Mouse (Mus musculus) heart, embryonic 16.5 days (tissue): ENCODE data around the gene Plin3. TPM values are rescaled to one million over a fixed set of nuclear protein-coding genes. Genes with fewer than 3 reads are reported as not detected.

ENCODE experiments used
- ATAC-seq: fragments of 200-750 bp; cut with Nextera tagmentation; replicated peaks from 2 replicates; pipeline ENCODE4 v1.8.0; 2017; ENCODE audit warnings: moderate number of reproducible peaks; ENCODE audit not compliant: insufficient read depth, low FRiP score; ENCODE audit errors: extremely low read depth
- H3K27ac ChIP-seq: fragments of 300-500 bp; sonication (generic); 2 replicates; pipeline ENCODE4 v1.5.1; 2014; ENCODE audit warnings: mild to moderate bottlenecking, low read length, control low read depth, moderate library complexity
- H3K27me3 ChIP-seq: fragments of 300-500 bp; sonication (generic); 2 replicates; pipeline ENCODE4 v1.6.1; 2014; ENCODE audit warnings: low read length, mixed read lengths; ENCODE audit not compliant: control insufficient read depth, insufficient read depth
- H3K36me3 ChIP-seq: fragments of 300-500 bp; sonication (generic); 2 replicates; pipeline ENCODE4 v1.6.1; 2014; ENCODE audit not compliant: control insufficient read depth, insufficient read depth
- H3K4me1 ChIP-seq: fragments of 300-500 bp; sonication (generic); 2 replicates; pipeline ENCODE4 v1.6.1; 2014; ENCODE audit warnings: low read length, mixed read lengths; ENCODE audit not compliant: control insufficient read depth, insufficient read depth
- H3K4me2 ChIP-seq: fragments of 300-500 bp; sonication (generic); 2 replicates; pipeline ENCODE4 v1.6.1; 2014; ENCODE audit warnings: low read depth, mild to moderate bottlenecking, control low read depth, low read length
- H3K4me3 ChIP-seq: fragments of 300-500 bp; sonication (generic); 2 replicates; pipeline ENCODE4 v1.5.1; 2014; ENCODE audit warnings: mild to moderate bottlenecking, control low read depth, low read length
- H3K9ac ChIP-seq: fragments of 300-500 bp; sonication (generic); 2 replicates; pipeline ENCODE4 v1.6.1; 2014; ENCODE audit warnings: low read length, control low read depth
- H3K9me3 ChIP-seq: fragments of 300-500 bp; sonication (generic); replicated peaks from 2 replicates; pipeline ENCODE4 v1.6.1; 2016; ENCODE audit warnings: low read length; ENCODE audit not compliant: control insufficient read depth
- WGBS: fragments of 180-500 bp; shearing (Covaris S2); extraction: QIAGEN DNeasy Blood & Tissue Kit; methylation state at CpG from one replicate; pipeline ENCODE4 v1.1.7; 2014; 5-methylcytosine and 5-hydroxymethylcytosine counted together
- polyA plus RNA-seq: library from polyadenylated mRNA; unstranded; fragments of >200 nt; fragmentation: Nextera tagmentation; extraction: Ambion mirVana; gene quantifications from 2 replicates; pipeline ENCODE4 v1.2.1, GENCODE M21; 2015

Plin3 gene
- polyA plus RNA-seq, 1 experiment from 2014 or later = 89.4 TPM

DNA sequence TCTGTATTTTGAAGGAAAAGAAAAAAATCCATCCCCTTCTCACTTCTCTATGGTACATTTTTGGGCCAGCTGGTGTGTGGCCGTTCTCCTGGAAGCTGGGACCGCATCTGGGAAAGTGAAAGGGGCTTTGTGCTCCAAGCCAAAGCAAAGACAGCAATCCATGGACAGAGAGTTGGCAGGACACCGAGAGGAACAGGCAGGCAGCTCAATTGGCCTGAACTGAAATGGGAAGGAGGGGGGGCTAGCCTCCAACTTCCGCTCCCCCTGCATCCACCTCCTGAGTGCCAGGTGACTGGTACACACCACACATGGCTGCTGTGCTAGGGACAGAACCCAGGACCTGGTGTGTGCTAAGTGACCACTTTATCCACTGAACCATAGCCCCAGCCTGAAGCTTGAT lies 9.9 kb downstream of the Plin3 start:
- Histone ChIP-seq H3K9ac (no peak overlapping the region), H3K36me3 (peaks cover 41% of the 10 kb centered on the region)
- 86% methylated on average over 4 of the region's 4 CpGs for WGBS

DNA sequence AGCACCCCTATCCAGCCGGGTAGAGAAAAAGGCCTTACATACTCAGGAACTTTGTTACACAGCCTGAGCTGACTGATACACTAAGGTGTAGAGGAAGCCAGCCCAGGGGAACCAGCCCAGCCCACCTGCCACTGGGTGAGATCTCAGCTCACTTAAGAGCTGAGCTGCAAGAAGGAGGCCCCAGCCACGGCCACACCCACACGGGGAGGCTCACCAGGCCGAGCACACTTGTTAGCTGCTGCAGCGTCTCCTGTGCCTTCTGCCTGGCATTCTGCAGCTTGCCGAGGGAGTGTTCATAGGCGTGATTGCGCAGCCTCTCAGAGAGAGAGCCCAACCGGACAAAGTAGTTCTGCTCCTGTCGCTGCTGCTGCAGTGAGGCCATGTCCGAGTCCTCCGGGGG lies 11.5 kb downstream of the Plin3 start:
- Histone ChIP-seq H3K27ac (no peak overlapping the region), H3K9ac (no peak overlapping the region), H3K4me3 (no peak overlapping the region), H3K9me3 (no peaks in the 10 kb centered on the region; the same call in 1 of the 2 replicates), H3K36me3 (peaks cover 38% of the 10 kb centered on the region), H3K27me3 (no peaks in the 10 kb centered on the region), H3K4me1 (peaks cover 18% of the 10 kb centered on the region), H3K4me2 (no peak overlapping the region)
- WGBS = 90% methylated on average over 12 of the region's 12 CpGs
- ATAC-seq = no peak

More for the DNA sequence above, 9.9 kb downstream of the Plin3 start:
- ATAC-seq = no peak
- no peak overlapping the region for H3K4me2 ChIP-seq
- H3K9me3 ChIP-seq = no peaks in the 10 kb centered on the region; the same call in 1 of the 2 replicates
- no peaks in the 10 kb centered on the region for H3K27me3 ChIP-seq
- no peak overlapping the region for H3K4me3 ChIP-seq
- H3K27ac ChIP-seq = no peak overlapping the region
- H3K4me1 ChIP-seq = peaks cover 12% of the 10 kb centered on the region

DNA sequence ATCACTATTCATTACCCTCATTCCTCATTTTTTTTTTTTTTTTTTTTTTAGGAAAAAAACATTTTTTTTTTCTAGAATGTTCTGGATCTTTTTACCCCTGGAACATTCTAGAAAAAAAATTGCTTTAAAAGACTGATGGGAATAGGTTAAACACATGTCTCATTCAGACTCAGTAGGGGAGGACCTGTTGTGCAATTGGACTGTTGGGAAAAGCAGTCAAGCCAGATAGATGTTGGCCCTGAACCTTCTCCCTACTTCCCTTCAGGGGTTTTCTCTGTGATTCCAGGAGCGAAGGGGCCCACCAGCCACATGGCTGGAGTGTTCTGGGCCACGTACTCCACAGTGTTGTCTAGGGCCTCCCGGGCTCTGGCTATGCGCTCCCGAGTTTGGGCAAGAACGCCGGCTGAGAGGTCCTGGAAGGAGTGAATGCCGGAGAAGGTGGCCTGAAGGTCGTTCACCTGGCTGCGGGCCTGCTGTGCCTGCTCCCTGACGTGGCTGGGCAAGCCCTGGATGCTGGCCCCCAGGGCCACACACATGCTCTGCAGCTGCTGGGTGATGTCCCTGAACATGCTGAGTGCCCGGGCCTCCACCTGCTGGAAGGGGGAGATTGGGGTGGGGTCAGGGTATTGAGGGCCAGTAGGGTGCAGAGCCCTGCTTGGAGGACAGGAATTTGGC lies 13.1 kb downstream of the Plin3 start:
- Histone ChIP-seq H3K36me3 (peaks cover 22% of the 10 kb centered on the region), H3K27ac (peak overlapping the region; percentile 62)
- 71% methylated on average over 12 of the region's 12 CpGs for WGBS

DNA sequence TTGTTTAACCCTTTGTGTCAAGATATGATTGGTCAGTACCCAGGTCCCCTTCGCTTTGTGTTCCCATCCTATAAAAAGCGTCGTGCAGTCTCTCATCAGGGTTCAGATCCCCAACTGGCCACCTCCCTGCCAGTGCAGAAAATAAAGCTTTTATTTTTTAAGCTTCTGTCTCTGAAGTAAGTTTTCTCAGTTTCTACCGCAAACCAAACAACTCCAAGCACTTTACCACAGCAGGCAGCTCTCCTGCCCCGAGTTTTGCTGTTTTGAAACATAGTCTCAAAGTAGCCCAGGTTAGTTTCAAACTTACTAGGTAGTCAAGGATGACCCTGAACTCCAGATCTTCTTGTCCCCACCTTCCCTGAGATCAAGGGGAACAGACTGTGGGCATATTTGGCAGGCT lies 14.3 kb downstream of the Plin3 start:
- Histone ChIP-seq H3K27ac (peak overlapping the region; percentile 94), H3K4me3 (no peak overlapping the region), H3K4me2 (no peak overlapping the region), H3K4me1 (peaks cover 23% of the 10 kb centered on the region), H3K9me3 (no peaks in the 10 kb centered on the region; the same call in 1 of the 2 replicates), H3K36me3 (peaks cover 22% of the 10 kb centered on the region), H3K9ac (peak overlapping the region; percentile 35; the same call in 1 of the 2 replicates), H3K27me3 (no peaks in the 10 kb centered on the region)
- WGBS = 87% methylated on average over 5 of the region's 5 CpGs
- no peak for ATAC-seq

More for the DNA sequence above, 13.1 kb downstream of the Plin3 start:
- Histone ChIP-seq H3K4me1 (peaks cover 18% of the 10 kb centered on the region), H3K4me2 (no peak overlapping the region), H3K27me3 (no peaks in the 10 kb centered on the region), H3K4me3 (no peak overlapping the region), H3K9ac (no peak overlapping the region), H3K9me3 (no peaks in the 10 kb centered on the region; the same call in 1 of the 2 replicates)
- no peak for ATAC-seq

DNA sequence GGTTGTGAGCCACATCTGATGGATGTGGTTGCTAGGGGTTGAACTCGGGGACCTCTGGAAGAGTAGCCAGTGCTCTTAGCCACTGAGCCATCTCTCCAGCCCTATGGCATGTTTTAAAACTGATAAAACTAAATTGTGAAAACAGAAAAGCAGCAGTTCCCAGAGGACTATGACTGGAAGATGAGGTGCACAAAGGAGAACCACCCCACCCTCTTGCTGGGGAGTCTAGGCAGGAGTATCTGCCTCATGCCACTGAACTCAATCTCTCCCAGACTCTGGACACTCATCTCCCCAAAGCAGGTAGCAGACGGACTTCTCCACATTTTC lies 15.1 kb downstream of the Plin3 start:
- no peak for ATAC-seq
- peaks cover 29% of the 10 kb centered on the region for H3K4me1 ChIP-seq
- H3K9me3 ChIP-seq = no peaks in the 10 kb centered on the region; the same call in 1 of the 2 replicates
- H3K36me3 ChIP-seq = peaks cover 20% of the 10 kb centered on the region
- WGBS = 28% methylated on average over 2 of the region's 2 CpGs
- H3K4me3 ChIP-seq = peak overlapping the region; percentile 84
- peak overlapping the region; percentile 51; the same call in 1 of the 2 replicates for H3K9ac ChIP-seq
- peak overlapping the region; percentile 81 for H3K4me2 ChIP-seq
- peak overlapping the region; percentile 94 for H3K27ac ChIP-seq
- no peaks in the 10 kb centered on the region for H3K27me3 ChIP-seq

DNA sequence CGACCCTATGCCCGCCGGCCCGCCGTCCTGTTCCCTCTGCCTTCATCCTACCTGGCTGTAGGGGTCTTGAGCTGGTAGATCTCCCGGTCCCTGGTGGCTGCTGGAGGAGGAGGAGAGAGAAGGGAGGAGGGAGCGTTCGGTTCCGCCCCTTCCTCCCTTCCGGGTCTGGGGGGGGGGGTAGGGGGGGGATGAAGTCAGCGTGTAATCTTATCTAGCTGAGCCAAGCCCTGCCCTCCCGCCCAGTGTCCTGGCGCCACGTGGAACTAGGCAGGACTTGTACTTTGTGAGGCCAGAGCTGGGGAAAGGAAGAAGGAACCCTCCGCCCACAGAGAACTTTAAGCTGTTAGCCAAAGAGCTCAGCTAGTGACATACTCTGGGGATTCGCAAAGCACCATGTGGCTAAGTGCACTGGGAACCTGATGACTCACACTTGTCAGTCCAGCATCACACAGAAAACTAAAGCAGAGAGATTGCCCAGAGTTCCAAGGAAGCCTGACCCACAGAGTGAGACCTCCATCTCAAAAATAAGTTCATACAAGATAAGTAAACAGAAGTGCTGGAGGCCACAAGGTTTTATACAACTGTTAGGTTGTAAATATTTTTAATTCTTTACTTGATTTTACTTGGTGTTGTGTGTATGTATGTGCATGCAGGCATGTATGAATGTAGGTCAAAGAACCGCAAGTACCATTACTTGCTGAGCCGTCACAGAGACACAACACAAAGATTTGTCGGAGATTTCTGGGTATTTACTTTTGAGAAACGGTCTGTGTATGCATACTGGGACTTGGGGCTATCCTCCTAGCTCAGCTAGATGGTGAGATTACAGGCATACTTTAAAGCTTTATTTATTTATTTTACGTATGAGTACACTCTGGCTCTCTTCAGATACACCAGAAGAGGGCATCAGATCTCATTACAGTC lies 15.8 kb downstream of the Plin3 start, which contains the start of gene Ticam1:
TSS of gene Ticam1 (minus strand) at position 144 of the 924 bp plus-strand sequence.
- H3K4me2 ChIP-seq = peak within 1 kb of the TSS; percentile 81
- H3K9ac ChIP-seq = peak within 1 kb of the TSS; percentile 94
- peaks cover 20% of the 10 kb centered on the region for H3K36me3 ChIP-seq
- H3K4me1 ChIP-seq = peaks cover 29% of the 10 kb centered on the region
- H3K27me3 ChIP-seq = no peaks in the 10 kb centered on the region
- WGBS = 2% methylated on average over 21 of the region's 21 CpGs
- H3K4me3 ChIP-seq = peak within 1 kb of the TSS; percentile 84
- no peaks in the 10 kb centered on the region; the same call in 1 of the 2 replicates for H3K9me3 ChIP-seq
- peak within 1 kb of the TSS; percentile 95 for H3K27ac ChIP-seq
- peak; percentile 92 for ATAC-seq

DNA sequence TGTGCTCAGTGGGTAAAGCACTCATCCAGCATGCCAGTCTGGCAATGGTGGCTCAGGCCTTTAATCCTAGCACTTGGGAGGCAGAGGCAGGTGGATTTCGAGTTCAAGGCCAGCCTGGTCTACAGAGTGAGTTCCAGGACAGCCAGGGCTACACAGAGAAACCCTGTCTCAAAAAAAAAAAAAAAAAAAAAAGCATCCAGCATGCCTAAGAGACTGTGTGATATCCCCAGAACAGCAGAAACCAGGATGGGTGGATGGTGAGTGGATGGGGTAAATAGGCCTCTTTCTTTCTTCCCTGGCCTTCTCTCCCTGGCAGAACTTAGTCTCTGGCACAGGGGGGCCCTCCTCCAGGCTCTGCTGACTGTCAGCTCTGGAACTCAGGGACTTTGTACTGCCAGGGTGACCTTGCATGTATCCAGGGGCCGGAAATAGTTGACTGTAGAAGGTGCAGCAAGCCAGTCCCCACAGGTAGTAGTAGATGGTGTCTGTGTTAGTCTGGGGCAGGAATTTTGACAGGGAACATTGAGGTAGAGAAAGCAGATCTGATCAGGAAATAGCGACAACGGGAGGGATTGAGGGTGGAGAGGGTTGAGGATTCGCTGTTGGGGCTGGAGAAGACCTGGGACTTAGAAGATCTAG lies 16.7 kb downstream of the Plin3 start:
- Histone ChIP-seq H3K4me1 (peaks cover 29% of the 10 kb centered on the region), H3K36me3 (peaks cover 19% of the 10 kb centered on the region), H3K27ac (peak overlapping the region; percentile 95), H3K27me3 (no peaks in the 10 kb centered on the region), H3K9ac (peak overlapping the region; percentile 94), H3K9me3 (no peaks in the 10 kb centered on the region), H3K4me3 (peak overlapping the region; percentile 84), H3K4me2 (peak overlapping the region; percentile 81)
- 10% methylated on average over 5 of the region's 5 CpGs for WGBS
- ATAC-seq = peak; percentile 30

DNA sequence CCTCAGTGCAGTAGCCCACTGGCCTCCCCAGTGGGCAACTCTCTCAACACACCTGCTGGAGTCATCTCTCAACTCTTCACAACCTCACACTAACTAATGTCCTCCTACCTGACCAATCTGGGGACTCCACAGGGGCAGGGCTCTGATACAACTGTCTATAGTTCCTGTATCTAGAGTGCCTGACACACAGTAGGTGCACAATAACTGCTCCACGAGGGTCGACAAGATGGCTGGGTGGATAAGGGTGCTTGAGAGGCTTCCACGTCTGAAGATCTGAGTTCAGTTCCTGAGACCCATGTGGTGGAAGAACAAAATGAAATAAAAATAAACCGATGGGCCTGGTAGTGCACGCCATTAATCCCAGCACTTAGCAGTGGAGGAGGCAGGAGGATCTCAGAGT lies 18.7 kb downstream of the Plin3 start:
- no peak overlapping the region for H3K27ac ChIP-seq
- H3K9ac ChIP-seq = no peak overlapping the region
- WGBS = 81% methylated on average over 5 of the region's 5 CpGs
- H3K9me3 ChIP-seq = no peaks in the 10 kb centered on the region
- H3K27me3 ChIP-seq = no peaks in the 10 kb centered on the region
- H3K4me1 ChIP-seq = peaks cover 30% of the 10 kb centered on the region
- H3K36me3 ChIP-seq = peaks cover 27% of the 10 kb centered on the region
- H3K4me2 ChIP-seq = no peak overlapping the region
- ATAC-seq = no peak
- H3K4me3 ChIP-seq = no peak overlapping the region
